Mouse (Mus musculus): ENCODE measurements at regions not wholly inside any gene's neighbourhood (a gene's known extent, or its start where the extent isn't known, plus 50 kb on each side); places are given as distances from the start of the nearest gene placed in this dataset.

- Histone ChIP-seq H3K9me3 (ENCODE audit: low read length) (no peaks in the 10 kb centered on the region), H3K4me1 (ENCODE audit: insufficient read depth, low read length) (peaks cover 4% of the 10 kb centered on the region; the same call in 1 of the 2 replicates), H3K4me2 (ENCODE audit: low read depth, low read length) (no peak overlapping the region), H3K27me3 (ENCODE audit: insufficient read depth, low read length) (no peaks in the 10 kb centered on the region), H3K4me3 (ENCODE audit: low read length) (no peak overlapping the region), H3K9ac (replicated peaks; ENCODE audit: low read length) (no peak overlapping the region), H3K27ac (no peak overlapping the region), H3K36me3 (ENCODE audit: insufficient read depth, low read length) (no peaks in the 10 kb centered on the region)
- DNase-seq (ENCODE audit: low spot score) (no peak), ATAC-seq (no peak)
- no peak for TF ChIP-seq CTCF (IDR thresholded peaks at IDR 0.05; ENCODE audit: low read depth)
- WGBS = 70% methylated on average over 15 of the region's 15 CpGs
Measured at GRCm38 (mm10) chr13:99782883-99783721, 117.8 kb downstream of the Cartpt start.

- Histone ChIP-seq H3K9me3 (ENCODE audit: low read length) (no peaks in the 10 kb centered on the region), H3K4me1 (ENCODE audit: insufficient read depth, low read length) (peaks cover 4% of the 10 kb centered on the region; the same call in 1 of the 2 replicates), H3K4me2 (ENCODE audit: low read depth, low read length) (no peak overlapping the region), H3K36me3 (ENCODE audit: insufficient read depth, low read length) (no peaks in the 10 kb centered on the region), H3K27me3 (ENCODE audit: insufficient read depth, low read length) (no peaks in the 10 kb centered on the region), H3K27ac (no peak overlapping the region), H3K9ac (replicated peaks; ENCODE audit: low read length) (no peak overlapping the region), H3K4me3 (ENCODE audit: low read length) (no peak overlapping the region)
- 71% methylated on average over 4 of the region's 4 CpGs for WGBS
- ATAC-seq = no peak
- no peak for TF ChIP-seq CTCF (IDR thresholded peaks at IDR 0.05; ENCODE audit: low read depth)
- DNase-seq (ENCODE audit: low spot score) = no peak
Measured at GRCm38 (mm10) chr13:99781616-99782015, 119.3 kb downstream of the Cartpt start.

- TF ChIP-seq CTCF (IDR thresholded peaks at IDR 0.05; ENCODE audit: low read depth) = no peak
- H3K27me3 ChIP-seq (ENCODE audit: insufficient read depth, low read length) = no peaks in the 10 kb centered on the region
- no peak overlapping the region; the same call in 1 of the 2 replicates for H3K9ac ChIP-seq (replicated peaks; ENCODE audit: low read length)
- peak overlapping the region; percentile 58 for H3K27ac ChIP-seq
- ATAC-seq (peak; percentile 58), DNase-seq (ENCODE audit: low spot score) (peak; percentile 62)
- peaks cover 4% of the 10 kb centered on the region; the same call in 1 of the 2 replicates for H3K4me1 ChIP-seq (ENCODE audit: insufficient read depth, low read length)
- 13% methylated on average over 16 of the region's 16 CpGs for WGBS
- H3K9me3 ChIP-seq (ENCODE audit: low read length) = no peaks in the 10 kb centered on the region
- H3K36me3 ChIP-seq (ENCODE audit: insufficient read depth, low read length) = no peaks in the 10 kb centered on the region
- H3K4me2 ChIP-seq (ENCODE audit: low read depth, low read length) = peak overlapping the region; percentile 45
- H3K4me3 ChIP-seq (ENCODE audit: low read length) = no peak overlapping the region
Measured at GRCm38 (mm10) chr13:99780751-99781460, 120.0 kb downstream of the Cartpt start.

GRCm38 (mm10) chr13:99778747-99779146, 122.1 kb downstream of the Cartpt start:
- ATAC-seq = no peak
- no peak overlapping the region for H3K27ac ChIP-seq
- H3K4me1 ChIP-seq (ENCODE audit: insufficient read depth, low read length) = peaks cover 4% of the 10 kb centered on the region; the same call in 1 of the 2 replicates
- H3K4me2 ChIP-seq (ENCODE audit: low read depth, low read length) = no peak overlapping the region
- no peaks in the 10 kb centered on the region for H3K27me3 ChIP-seq (ENCODE audit: insufficient read depth, low read length)
- 89% methylated on average over 2 of the region's 2 CpGs for WGBS
- DNase-seq (ENCODE audit: low spot score) = no peak
- TF ChIP-seq CTCF (IDR thresholded peaks at IDR 0.05; ENCODE audit: low read depth) = no peak
- no peaks in the 10 kb centered on the region for H3K36me3 ChIP-seq (ENCODE audit: insufficient read depth, low read length)
- no peak overlapping the region for H3K9ac ChIP-seq (replicated peaks; ENCODE audit: low read length)
- H3K4me3 ChIP-seq (ENCODE audit: low read length) = no peak overlapping the region
- H3K9me3 ChIP-seq (ENCODE audit: low read length) = no peaks in the 10 kb centered on the region

- Histone ChIP-seq H3K4me2 (ENCODE audit: low read depth, low read length) (no peak overlapping the region), H3K9me3 (ENCODE audit: low read length) (no peaks in the 10 kb centered on the region), H3K36me3 (ENCODE audit: insufficient read depth, low read length) (no peaks in the 10 kb centered on the region), H3K27ac (no peak overlapping the region), H3K4me1 (ENCODE audit: insufficient read depth, low read length) (peaks cover 4% of the 10 kb centered on the region; the same call in 1 of the 2 replicates), H3K27me3 (ENCODE audit: insufficient read depth, low read length) (no peaks in the 10 kb centered on the region), H3K4me3 (ENCODE audit: low read length) (no peak overlapping the region), H3K9ac (replicated peaks; ENCODE audit: low read length) (no peak overlapping the region)
- DNase-seq (ENCODE audit: low spot score) (no peak), ATAC-seq (no peak)
- no peak for TF ChIP-seq CTCF (IDR thresholded peaks at IDR 0.05; ENCODE audit: low read depth)
- WGBS = 85% methylated on average over 9 of the region's 9 CpGs
Measured at GRCm38 (mm10) chr13:99777736-99778135, 123.2 kb downstream of the Cartpt start.

GRCm38 (mm10) chr13:99765965-99766364, 134.9 kb downstream of the Cartpt start:
- H3K9ac ChIP-seq (replicated peaks; ENCODE audit: low read length) = no peak overlapping the region
- H3K4me3 ChIP-seq (ENCODE audit: low read length) = no peak overlapping the region
- ATAC-seq (no peak), DNase-seq (ENCODE audit: low spot score) (no peak)
- H3K27ac ChIP-seq = no peak overlapping the region
- WGBS = 35% methylated on average over 5 of the region's 5 CpGs
- H3K27me3 ChIP-seq (ENCODE audit: insufficient read depth, low read length) = no peaks in the 10 kb centered on the region
- no peaks in the 10 kb centered on the region for H3K9me3 ChIP-seq (ENCODE audit: low read length)
- H3K4me2 ChIP-seq (ENCODE audit: low read depth, low read length) = no peak overlapping the region
- 0 out of 2 replicates have a peak, but pooled peaks cover 3% of the 10 kb centered on the region for H3K4me1 ChIP-seq (ENCODE audit: insufficient read depth, low read length)
- TF ChIP-seq CTCF (IDR thresholded peaks at IDR 0.05; ENCODE audit: low read depth) = no peak
- no peaks in the 10 kb centered on the region for H3K36me3 ChIP-seq (ENCODE audit: insufficient read depth, low read length)

Measured in hindbrain, postnatal 0 days (tissue).